ENCODE assay signal across 16 mouse cellular contexts in genomic region chr3:129449928-129450327, GRCm38 (mm10).
"Had no signal": no experiment of that assay in that cellular context is flagged by ENCODE, and none has a peak within 500 bp of the region (broad histone marks: within the 10 kb centered on the region; RNA-seq: fewer than 3 reads in every experiment).

No protein-coding gene starts in this region.

- H3K27me3 ChIP-seq: midbrain, embryonic 12.5 days; neural tube, embryonic 13.5 days; neural tube, embryonic 15.5 days had no signal

- ATAC-seq: midbrain, embryonic 16.5 days had no signal

- DNase-seq: lung, embryonic 14.5 days; lung, postnatal 10 days; lung, postnatal 4 days; midbrain, embryonic 14.5 days; retina, postnatal 1 day; right cerebral cortex, adult 18-20 months; right cerebral cortex, postnatal 25 days; right cerebral cortex, postnatal 4 days; spleen, adult 18-20 months; thymus, adult 18-20 months; thymus, postnatal 14 days; thymus, postnatal 36 days had no signal
